Mouse (Mus musculus): ENCODE measurements around the gene 1700024B05Rik. TPM values are rescaled to one million over a fixed set of nuclear protein-coding genes. Genes with fewer than 3 reads are reported as not detected.
"Not testable (repeated sequence)": the region's sequence is repeated elsewhere in the genome, so short reads cannot be mapped to it uniquely, and the experiment has no call there.

1700024B05Rik gene
- not detected in 2 replicates for polyA plus RNA-seq (2012; rRNA removed)

DNA sequence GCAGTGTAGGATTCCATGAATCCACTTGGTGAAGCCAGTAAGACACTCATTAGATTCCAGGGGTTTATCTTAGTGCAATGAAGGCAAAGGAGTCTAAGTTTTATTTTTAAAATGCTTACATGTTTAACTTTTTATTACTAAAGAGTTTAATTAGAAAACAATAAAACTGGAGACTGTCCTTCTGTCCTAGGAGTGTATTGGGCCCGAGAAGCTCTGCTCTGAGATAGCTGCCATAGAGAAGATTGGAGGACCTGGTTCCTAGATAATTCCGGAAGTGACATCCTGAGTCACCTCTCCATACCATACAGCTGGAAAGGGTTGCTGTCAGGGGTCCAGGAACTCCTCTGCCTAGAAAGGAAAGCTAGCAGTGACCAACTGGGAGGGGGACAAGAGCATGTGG, at the start of gene 1700024B05Rik:
Gene 1700024B05Rik, plus strand, starts transcription at position 301 of the 400 bp plus-strand sequence.
- H3K4me3 ChIP-seq (ENCODE audit: low read depth, low read length); H3K27ac ChIP-seq (ENCODE audit: insufficient read depth, low read depth, low read length); H3K36me3 ChIP-seq (ENCODE audit: control insufficient read depth, insufficient read depth, low read length); H3K4me1 ChIP-seq (ENCODE audit: control insufficient read depth, insufficient read depth, insufficient read length, low read length); H3K27me3 ChIP-seq (ENCODE audit: control insufficient read depth, insufficient read depth, low read length): not testable (repeated sequence)
- 74% methylated on average over 2 of the region's 2 CpGs for WGBS

DNA sequence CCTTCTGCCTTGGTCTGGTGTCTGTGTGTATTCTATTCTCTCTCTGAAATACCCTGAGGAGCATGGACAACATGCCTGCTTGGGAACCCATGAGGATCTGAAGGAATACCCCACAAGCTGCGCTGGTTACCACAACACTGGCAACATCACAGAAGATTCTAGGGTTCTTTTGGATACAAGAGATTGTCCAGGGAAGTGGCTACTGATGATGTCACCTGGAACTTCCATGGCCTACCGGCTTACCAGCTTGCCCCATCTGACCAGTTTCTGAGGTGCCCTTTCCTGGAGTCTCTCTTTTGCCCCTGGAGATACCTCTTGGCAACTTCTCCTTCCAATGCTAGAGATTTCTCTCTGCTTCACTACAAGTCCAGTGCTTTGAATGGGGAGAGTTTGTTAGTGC, 36.6 kb upstream of the 1700024B05Rik start, which contains the start of gene Gm7980:
Gene Gm7980, minus strand, starts transcription at position 101 of the 400 bp plus-strand sequence.
- not testable (repeated sequence) for H3K27ac ChIP-seq (ENCODE audit: insufficient read depth, low read depth, low read length); H3K36me3 ChIP-seq (ENCODE audit: control insufficient read depth, insufficient read depth, low read length); H3K4me3 ChIP-seq (ENCODE audit: low read depth, low read length); H3K4me1 ChIP-seq (ENCODE audit: control insufficient read depth, insufficient read depth, insufficient read length, low read length); H3K27me3 ChIP-seq (ENCODE audit: control insufficient read depth, insufficient read depth, low read length)
- no CpG with 5 or more reads among the region's 2 CpGs for WGBS

DNA sequence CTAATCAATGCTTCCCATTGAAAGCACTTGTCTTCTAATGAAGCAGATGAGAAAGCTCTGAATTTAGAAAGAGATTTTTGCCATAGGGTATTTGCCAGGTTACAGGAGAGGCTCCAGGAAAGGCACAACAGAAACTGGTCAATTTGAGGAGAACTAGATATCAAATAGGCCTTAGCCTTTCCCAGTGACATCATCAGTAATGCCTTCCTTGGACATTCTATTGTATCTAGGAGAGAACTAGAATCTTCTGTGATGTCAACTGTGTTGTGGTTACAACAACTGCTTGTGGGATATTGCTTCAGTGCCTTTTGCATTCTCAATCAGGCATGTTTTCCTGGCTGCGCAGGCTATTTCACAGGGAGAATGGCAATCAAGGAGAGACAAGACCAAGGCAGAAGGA, 19.1 kb upstream of the 1700024B05Rik start, which contains the start of gene 1700049E17Rik1:
Gene 1700049E17Rik1, plus strand, starts transcription at position 301 of the 400 bp plus-strand sequence.
- H3K27me3 ChIP-seq (ENCODE audit: control insufficient read depth, insufficient read depth, low read length), result not testable (repeated sequence)

GRCm38 (mm10) chr14:41964095-41964494, 20.3 kb downstream of the 1700024B05Rik start:
- not testable (repeated sequence) for H3K27me3 ChIP-seq (ENCODE audit: control insufficient read depth, insufficient read depth, low read length); H3K36me3 ChIP-seq (ENCODE audit: control insufficient read depth, insufficient read depth, low read length); H3K4me1 ChIP-seq (ENCODE audit: control insufficient read depth, insufficient read depth, insufficient read length, low read length); H3K27ac ChIP-seq (ENCODE audit: insufficient read depth, low read depth, low read length); H3K4me3 ChIP-seq (ENCODE audit: low read depth, low read length)
- WGBS, result 57% methylated on average over 4 of the region's 4 CpGs

More for the DNA sequence above, 19.1 kb upstream of the 1700024B05Rik start, which contains the start of gene 1700049E17Rik1:
- H3K4me3 ChIP-seq (ENCODE audit: low read depth, low read length); H3K27ac ChIP-seq (ENCODE audit: insufficient read depth, low read depth, low read length); H3K36me3 ChIP-seq (ENCODE audit: control insufficient read depth, insufficient read depth, low read length); H3K4me1 ChIP-seq (ENCODE audit: control insufficient read depth, insufficient read depth, insufficient read length, low read length): not testable (repeated sequence)
- no CpG with 5 or more reads among the region's 1 CpGs for WGBS

GRCm38 (mm10) chr14:41967827-41968226, 24.0 kb downstream of the 1700024B05Rik start, which contains the start of gene Gm6401:
Gene Gm6401 (minus strand): TSS chr14:41967927.
- H3K4me1 ChIP-seq (ENCODE audit: control insufficient read depth, insufficient read depth, insufficient read length, low read length); H3K27me3 ChIP-seq (ENCODE audit: control insufficient read depth, insufficient read depth, low read length); H3K27ac ChIP-seq (ENCODE audit: insufficient read depth, low read depth, low read length); H3K4me3 ChIP-seq (ENCODE audit: low read depth, low read length); H3K36me3 ChIP-seq (ENCODE audit: control insufficient read depth, insufficient read depth, low read length): not testable (repeated sequence)
- 69% methylated on average over 1 of the region's 1 CpGs for WGBS

DNA sequence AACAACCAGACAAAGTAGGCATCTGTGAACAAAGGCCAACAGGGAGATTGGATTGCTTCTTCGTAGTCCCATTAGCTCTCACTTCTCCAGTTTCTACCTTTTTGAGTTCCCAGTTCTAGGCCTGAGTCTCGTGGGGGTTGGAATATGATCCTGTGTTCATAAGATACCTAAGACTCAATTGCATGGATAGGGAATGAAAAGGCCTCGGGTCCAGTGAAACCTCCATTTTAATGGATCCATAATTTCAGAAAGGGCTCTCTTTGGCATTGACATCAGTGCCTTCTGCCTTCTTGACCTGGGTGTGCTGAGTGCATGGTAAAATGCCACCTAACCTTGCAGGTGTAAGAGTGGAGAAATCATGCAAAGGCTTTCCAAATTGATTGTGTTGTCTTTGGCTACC, 24.8 kb downstream of the 1700024B05Rik start:
- H3K4me1 ChIP-seq (ENCODE audit: control insufficient read depth, insufficient read depth, insufficient read length, low read length); H3K4me3 ChIP-seq (ENCODE audit: low read depth, low read length); H3K36me3 ChIP-seq (ENCODE audit: control insufficient read depth, insufficient read depth, low read length); H3K27ac ChIP-seq (ENCODE audit: insufficient read depth, low read depth, low read length); H3K27me3 ChIP-seq (ENCODE audit: control insufficient read depth, insufficient read depth, low read length): not testable (repeated sequence)
- 61% methylated on average over 3 of the region's 3 CpGs for WGBS

DNA sequence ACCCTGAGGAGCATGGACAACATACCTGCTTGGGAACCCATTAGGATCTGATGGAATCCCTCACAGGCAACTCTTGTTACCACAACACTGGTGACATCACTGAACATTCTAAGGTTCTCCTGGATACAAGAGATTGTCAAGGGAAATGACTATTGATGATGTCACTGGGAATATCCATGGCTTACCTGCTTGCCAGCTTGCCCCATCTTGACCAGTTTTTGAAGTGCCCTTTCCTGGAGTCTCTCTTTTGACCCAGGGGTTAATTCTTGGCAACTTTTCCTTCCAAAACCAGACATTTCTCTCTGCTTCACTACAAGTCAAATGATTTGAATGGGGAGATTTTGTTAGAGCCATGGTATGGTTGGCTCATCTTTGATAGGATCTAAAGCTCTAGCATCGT, 39.4 kb downstream of the 1700024B05Rik start, which contains the start of gene Gm3543:
Gene Gm3543, minus strand, starts transcription at position 101 of the 400 bp plus-strand sequence.
- WGBS, result 91% methylated on average over 1 of the region's 1 CpGs
- not testable (repeated sequence) for H3K4me3 ChIP-seq (ENCODE audit: low read depth, low read length); H3K27ac ChIP-seq (ENCODE audit: insufficient read depth, low read depth, low read length); H3K36me3 ChIP-seq (ENCODE audit: control insufficient read depth, insufficient read depth, low read length); H3K27me3 ChIP-seq (ENCODE audit: control insufficient read depth, insufficient read depth, low read length); H3K4me1 ChIP-seq (ENCODE audit: control insufficient read depth, insufficient read depth, insufficient read length, low read length)

Other genes with a start within 250 kb of the 1700024B05Rik start
- gene Gm8068, start 242.1 kb upstream of the 1700024B05Rik start, polyA plus RNA-seq (2012; rRNA removed), result not detected in 2 replicates
- gene Gm7929, start 193.4 kb upstream of the 1700024B05Rik start, polyA plus RNA-seq (2012; rRNA removed), result not detected in 2 replicates
- gene Gm47189, start 171.6 kb upstream of the 1700024B05Rik start, polyA plus RNA-seq (2012; rRNA removed), result not detected in 2 replicates
- not detected in 2 replicates for gene Gm7980, start 36.7 kb upstream of the 1700024B05Rik start, polyA plus RNA-seq (2012; rRNA removed)
- gene 1700049E17Rik1, start 19.0 kb upstream of the 1700024B05Rik start, polyA plus RNA-seq (2012; rRNA removed), result not detected in 2 replicates
- gene Gm6401, start 23.9 kb downstream of the 1700024B05Rik start, polyA plus RNA-seq (2012; rRNA removed), result not detected in 2 replicates
- not detected in 2 replicates for gene Gm3543, start 39.3 kb downstream of the 1700024B05Rik start, polyA plus RNA-seq (2012; rRNA removed)
- not detected in 2 replicates for gene Gm7951, start 173.4 kb downstream of the 1700024B05Rik start, polyA plus RNA-seq (2012; rRNA removed)
- not detected in 2 replicates for gene Gm17027, start 218.6 kb downstream of the 1700024B05Rik start, polyA plus RNA-seq (2012; rRNA removed)
- gene Gm3573, start 246.8 kb downstream of the 1700024B05Rik start, polyA plus RNA-seq (2012; rRNA removed), result not detected in 2 replicates

All from small intestine, adult 2 months (tissue).